26 mouse cellular contexts compared by ENCODE assay signal in genomic region chr9:54549433-54549832, GRCm38 (mm10). TPM values are rescaled to one million over a fixed set of nuclear protein-coding genes. Genes with fewer than 3 reads are reported as not detected.
A peak's percentile ranks its signal among the peaks of the same experiment; 100 is the strongest.
DNase-seq lines count a peak whose midpoint lies in the region; ATAC-seq and TF ChIP-seq lines count a peak whose summit lies in the region.
"Had no signal": no experiment of that assay in that cellular context is flagged by ENCODE, and none has a peak within 500 bp of the region (broad histone marks: within the 10 kb centered on the region; RNA-seq: fewer than 3 reads in every experiment).

No protein-coding gene starts in this region.

- no peaks in the 10 kb centered on the region; the same call in 1 of the 2 replicates for H3K4me1 ChIP-seq in liver, adult 2 months (ENCODE audit: control insufficient read depth, insufficient read depth, low read length)
- peaks cover 4% of the 10 kb centered on the region; the same call in 1 of the 2 replicates for H3K4me1 ChIP-seq in bone marrow, adult 2 months (ENCODE audit: control insufficient read depth, insufficient read depth, low read length)
- no peaks in the 10 kb centered on the region for H3K4me1 ChIP-seq in forebrain, embryonic 11.5 days (replicated peaks; ENCODE audit: control insufficient read depth, insufficient read depth, low read length)
- H3K4me1 ChIP-seq: embryonic facial prominence, embryonic 12.5 days; forebrain, embryonic 13.5 days; forebrain, embryonic 15.5 days had no signal

- no peaks in the 10 kb centered on the region for H3K9me3 ChIP-seq in forebrain, embryonic 11.5 days (ENCODE audit: control insufficient read depth, low read length)
- H3K9me3 ChIP-seq: embryonic facial prominence, embryonic 10.5 days; embryonic facial prominence, embryonic 12.5 days; forebrain, embryonic 10.5 days; forebrain, embryonic 13.5 days; forebrain, embryonic 15.5 days; G1E had no signal

- DNase-seq in liver, adult 2 months (ENCODE audit: extremely low read depth, low read depth, low spot score), result peak; percentile 36
- DNase-seq in liver, result no peak
- no peak for DNase-seq in forebrain, embryonic 11.5 days (ENCODE audit: low spot score)
- DNase-seq in kidney, adult 9 months, result no peak
- DNase-seq in ovary, postnatal 36 days (ENCODE audit: low spot score), result no peak
- DNase-seq: adrenal gland, adult 2 months; adrenal gland, postnatal 10 days; adrenal gland, postnatal 25 days; cerebellum, adult 11-12 months; cerebellum, adult 2 months; cerebellum, adult 9-10 months; cerebellum, postnatal 25 days; forebrain, postnatal 0 days had no signal

- no peak for TF ChIP-seq CTCF in liver, adult 2 months (IDR thresholded peaks at IDR 0.05; ENCODE audit: low read depth, low read length)
- no peak for TF ChIP-seq CTCF in bone marrow, adult 2 months (IDR thresholded peaks at IDR 0.05; ENCODE audit: control insufficient read depth, insufficient read depth, low read length)

- peak; percentile 34; the same call in 1 of the 2 replicates for ATAC-seq in granulocyte monocyte progenitor cell, adult 5-6 weeks (replicated peaks; ENCODE audit: poor library complexity, severe bottlenecking)
- ATAC-seq in forebrain, embryonic 11.5 days (replicated peaks; ENCODE audit: low FRiP score), result no peak
- ATAC-seq: activated CD4-positive, CD25-positive, alpha-beta regulatory T cell, adult 4 months; forebrain, embryonic 13.5 days; forebrain, embryonic 15.5 days; forebrain, postnatal 0 days; Patski had no signal

- 83% methylated on average over 6 of the region's 6 CpGs for WGBS in liver, adult 2 months
- WGBS in bone marrow, adult 2 months, result 59% methylated on average over 6 of the region's 6 CpGs
- 87% methylated on average over 6 of the region's 6 CpGs for WGBS in forebrain, embryonic 11.5 days

- no peaks in the 10 kb centered on the region for H3K27me3 ChIP-seq in liver, adult 2 months (ENCODE audit: control insufficient read depth, insufficient read depth, low read length)
- H3K27me3 ChIP-seq in forebrain, embryonic 11.5 days (ENCODE audit: control insufficient read depth, insufficient read depth, low read length), result no peaks in the 10 kb centered on the region
- H3K27me3 ChIP-seq: CH12.LX; embryonic facial prominence, embryonic 12.5 days; forebrain, embryonic 13.5 days; forebrain, embryonic 15.5 days; Patski had no signal

- H3K79me2 ChIP-seq in liver, adult 2 months (ENCODE audit: control insufficient read depth, insufficient read depth, low read length), result no peaks in the 10 kb centered on the region

- H3K4me3 ChIP-seq in liver, adult 2 months (ENCODE audit: insufficient read depth, low read depth, low read length), result no peak overlapping the region
- no peak overlapping the region for H3K4me3 ChIP-seq in bone marrow, adult 2 months (replicated peaks; ENCODE audit: control insufficient read depth, low read depth, low read length)
- no peak overlapping the region for H3K4me3 ChIP-seq in forebrain, embryonic 11.5 days (ENCODE audit: low read depth, low read length)
- H3K4me3 ChIP-seq: embryonic facial prominence, embryonic 10.5 days; embryonic facial prominence, embryonic 12.5 days; forebrain, embryonic 10.5 days; forebrain, embryonic 13.5 days; forebrain, embryonic 15.5 days had no signal

- H3K36me3 ChIP-seq in liver, adult 2 months (ENCODE audit: control insufficient read depth, insufficient read depth, low read length), result no peaks in the 10 kb centered on the region
- no peaks in the 10 kb centered on the region for H3K36me3 ChIP-seq in forebrain, embryonic 11.5 days (ENCODE audit: control insufficient read depth, insufficient read depth, low read length)
- H3K36me3 ChIP-seq: embryonic facial prominence, embryonic 10.5 days; embryonic facial prominence, embryonic 12.5 days; forebrain, embryonic 10.5 days; forebrain, embryonic 15.5 days; G1E had no signal

- no peak overlapping the region for H3K4me2 ChIP-seq in forebrain, embryonic 11.5 days (ENCODE audit: low read depth, low read length, severe bottlenecking)
- H3K4me2 ChIP-seq: embryonic facial prominence, embryonic 12.5 days; forebrain, embryonic 13.5 days; forebrain, embryonic 15.5 days had no signal

- TF ChIP-seq POLR2A in liver, adult 2 months (IDR thresholded peaks at IDR 0.05; ENCODE audit: extremely low read depth, insufficient read depth, low read length), result no peak
- TF ChIP-seq POLR2A in bone marrow, adult 2 months (IDR thresholded peaks at IDR 0.05; ENCODE audit: borderline replicate concordance, control insufficient read depth, low read depth, low read length), result no peak

- H3K9ac ChIP-seq in liver, adult 2 months (ENCODE audit: low read depth, low read length), result no peak overlapping the region
- no peak overlapping the region for H3K9ac ChIP-seq in forebrain, embryonic 11.5 days (ENCODE audit: low read length)
- H3K9ac ChIP-seq: embryonic facial prominence, embryonic 12.5 days; forebrain, embryonic 13.5 days; forebrain, embryonic 15.5 days; forebrain, postnatal 0 days had no signal

- no peak overlapping the region for H3K27ac ChIP-seq in liver, adult 2 months (replicated peaks; ENCODE audit: insufficient read depth, low read depth, low read length)
- H3K27ac ChIP-seq in bone marrow, adult 2 months (ENCODE audit: control insufficient read depth, insufficient read depth, low read depth, low read length, poor library complexity), result peak overlapping the region; percentile 26; the same call in 1 of the 2 replicates
- no peak overlapping the region for H3K27ac ChIP-seq in forebrain, embryonic 11.5 days (ENCODE audit: low read depth, low read length)
- H3K27ac ChIP-seq: embryonic facial prominence, embryonic 10.5 days; embryonic facial prominence, embryonic 12.5 days; forebrain, embryonic 10.5 days; forebrain, embryonic 13.5 days; forebrain, embryonic 15.5 days had no signal

RNA-seq across cellular contexts. Expression of gene Cib2, which starts 10.6 kb away (rescaled TPM):
- 3.7 and 4.7 TPM in 2 replicates for total RNA-seq in liver, adult 2 months (2014; rRNA removed)
- polyA plus RNA-seq in liver, adult 2 months (2012; rRNA removed), result 4.1 and 5.8 TPM in 2 replicates
- polyA plus RNA-seq in bone marrow, adult 2 months (2011; ENCODE audit: insufficient read depth, insufficient read length, low replicate concordance, missing spikeins), result 5.4 and 9.9 TPM in 2 replicates
- 1.1 and 1.6 TPM in 2 replicates for total RNA-seq in granulocyte monocyte progenitor cell, adult 5-6 weeks (2014; fragmentation: Nextera tagmentation)
- 0.39 and 0.57 TPM in 2 replicates for total RNA-seq in granulocyte monocyte progenitor cell, adult 5-6 weeks (2017)
- 15.8 and 15.9 TPM in 2 replicates for polyA plus RNA-seq in forebrain, embryonic 11.5 days (2014; fragmentation: Nextera tagmentation; extraction: Ambion mirVana)
- total RNA-seq: G1E had no signal

RNA-seq across cellular contexts. Expression of gene Sh2d7, which starts 10.6 kb away (rescaled TPM):
- total RNA-seq in liver, adult 2 months (2014; rRNA removed), result not detected in 2 replicates
- not detected in 2 replicates for polyA plus RNA-seq in liver, adult 2 months (2012; rRNA removed)
- not detected in 2 replicates for polyA plus RNA-seq in bone marrow, adult 2 months (2011; ENCODE audit: insufficient read depth, insufficient read length, low replicate concordance, missing spikeins)
- not detected in 2 replicates for total RNA-seq in granulocyte monocyte progenitor cell, adult 5-6 weeks (2014; fragmentation: Nextera tagmentation)
- not detected in 2 replicates for total RNA-seq in granulocyte monocyte progenitor cell, adult 5-6 weeks (2017)
- not detected in 2 replicates for polyA plus RNA-seq in forebrain, embryonic 11.5 days (2014; fragmentation: Nextera tagmentation; extraction: Ambion mirVana)
- total RNA-seq: adrenal gland, adult 2 months; adrenal gland, postnatal 10 days; adrenal gland, postnatal 25 days; adrenal gland, postnatal 4 days; forebrain, postnatal 0 days had no signal
- polyA plus RNA-seq: activated CD4-positive, CD25-positive, alpha-beta regulatory T cell, adult 4 months; adrenal gland, adult 2 months; cerebellum, adult 2 months; embryonic facial prominence, embryonic 10.5 days; embryonic facial prominence, embryonic 14.5 days; forebrain, embryonic 10.5 days; forebrain, postnatal 0 days; G1E had no signal

RNA-seq across cellular contexts. Expression of gene Idh3a, which starts 36.7 kb away (rescaled TPM):
- 25.9 and 26.1 TPM in 2 replicates for total RNA-seq in liver, adult 2 months (2014; rRNA removed)
- 16.3 and 19.0 TPM in 2 replicates for polyA plus RNA-seq in liver, adult 2 months (2012; rRNA removed)
- polyA plus RNA-seq in bone marrow, adult 2 months (2011; ENCODE audit: insufficient read depth, insufficient read length, low replicate concordance, missing spikeins), result 15.1 and 17.2 TPM in 2 replicates
- total RNA-seq in granulocyte monocyte progenitor cell, adult 5-6 weeks (2014; fragmentation: Nextera tagmentation), result 100 and 111 TPM in 2 replicates
- 83.9 and 89.1 TPM in 2 replicates for total RNA-seq in granulocyte monocyte progenitor cell, adult 5-6 weeks (2017)
- 119 and 123 TPM in 2 replicates for polyA plus RNA-seq in forebrain, embryonic 11.5 days (2014; fragmentation: Nextera tagmentation; extraction: Ambion mirVana)

RNA-seq across cellular contexts. Expression of gene Dmxl2, which starts 48.0 kb away (rescaled TPM):
- 12.3 and 20.7 TPM in 2 replicates for total RNA-seq in liver, adult 2 months (2014; rRNA removed)
- polyA plus RNA-seq in liver, adult 2 months (2012; rRNA removed), result 2.9 and 3.6 TPM in 2 replicates
- 5.5 and 8.4 TPM in 2 replicates for polyA plus RNA-seq in bone marrow, adult 2 months (2011; ENCODE audit: insufficient read depth, insufficient read length, low replicate concordance, missing spikeins)
- total RNA-seq in granulocyte monocyte progenitor cell, adult 5-6 weeks (2014; fragmentation: Nextera tagmentation), result 5.8 and 14.4 TPM in 2 replicates
- 8.7 and 9.2 TPM in 2 replicates for total RNA-seq in granulocyte monocyte progenitor cell, adult 5-6 weeks (2017)
- 13.0 and 15.2 TPM in 2 replicates for polyA plus RNA-seq in forebrain, embryonic 11.5 days (2014; fragmentation: Nextera tagmentation; extraction: Ambion mirVana)
- polyA plus RNA-seq: G1E had no signal
